Mouse (Mus musculus) layer of hippocampus, postnatal 14 days (tissue): ENCODE results near the gene Fstl4. TPM values are rescaled to one million over a fixed set of nuclear protein-coding genes. Genes with fewer than 3 reads are reported as not detected.

Experiments used
- DNase-seq, 2 experiments: peaks; one replicate each; pipeline ENCODE4 v3.0.0; 2021 to 2022; ENCODE audit warnings: low spot score in 2 of 2, mixed read lengths in 1 of 2
- total RNA-seq, 2 experiments: library from RNA; stranded (reverse); gene quantifications; 2 replicates each; pipeline ENCODE4 v1.2.3; 2021

The Fstl4 gene
- total RNA-seq, 2 experiments from 2014 or later, result 14.4 to 14.8 TPM

GRCm38 (mm10) chr11:52765678-52766254 lies 1.3 kb downstream of the Fstl4 start:
- DNase-seq, result peak; percentile 54 to 73

DNA sequence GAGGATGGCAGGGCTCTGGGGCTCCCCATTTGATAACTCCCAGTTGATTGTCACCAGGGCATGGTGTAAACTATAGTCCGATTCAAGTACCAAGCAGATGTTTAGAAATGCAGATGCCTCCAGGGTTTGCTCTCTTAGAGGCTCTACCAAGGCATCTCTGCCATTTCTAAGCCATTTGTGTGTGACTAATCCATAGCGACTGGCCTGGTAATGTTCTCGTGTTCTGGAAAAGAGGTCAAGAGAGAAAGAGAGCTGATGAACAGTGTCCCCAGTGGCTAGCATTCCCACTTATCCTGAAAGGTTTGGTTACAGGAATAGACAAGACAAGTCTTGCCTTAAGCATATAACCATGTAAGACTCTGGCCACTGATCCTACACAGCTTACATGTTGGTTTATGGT lies 3.5 kb downstream of the Fstl4 start:
- no peak for DNase-seq

DNA sequence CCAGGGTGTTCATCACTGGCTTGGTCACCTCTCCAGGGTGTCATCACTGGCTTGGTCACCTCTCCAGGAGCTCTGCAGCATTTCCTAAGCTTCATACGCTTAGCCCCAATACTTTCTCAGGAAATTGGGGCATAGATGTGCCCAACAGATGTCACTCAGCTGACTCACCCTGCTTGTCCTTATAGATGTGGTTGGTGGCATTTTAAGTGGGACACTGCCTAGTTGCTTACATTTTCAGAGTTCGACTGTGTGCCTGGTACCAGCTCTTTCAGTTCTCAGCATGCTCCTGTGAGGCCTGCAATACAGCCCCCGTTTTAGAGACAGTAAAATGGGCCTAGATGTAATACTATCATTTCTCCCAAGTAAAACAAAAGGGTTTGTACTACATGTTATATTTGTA lies 8.6 kb downstream of the Fstl4 start:
- DNase-seq, result no peak

- no peak for DNase-seq
These were observed 10.9 kb downstream of the Fstl4 start for GRCm38 (mm10) chr11:52775291-52775690.

DNA sequence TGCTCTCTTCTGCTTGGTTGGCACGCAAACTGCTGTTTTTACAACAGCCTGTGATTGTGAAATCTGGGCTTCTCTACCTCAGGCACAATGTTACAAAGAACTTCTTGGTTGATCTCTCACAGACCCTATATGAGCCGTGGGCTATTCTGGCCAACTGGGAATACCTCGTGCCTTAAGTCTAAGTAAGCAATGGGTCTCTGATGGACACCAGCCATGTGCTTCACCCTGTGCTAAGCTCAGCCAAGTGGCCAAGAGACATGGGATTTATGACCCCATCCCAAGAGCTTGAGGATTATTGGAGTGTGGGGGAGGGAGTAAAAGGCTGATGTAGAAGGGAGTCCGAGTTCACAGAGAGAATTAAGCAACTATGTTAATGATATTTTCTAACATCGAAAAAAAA lies 18.0 kb downstream of the Fstl4 start:
- DNase-seq, result no peak

GRCm38 (mm10) chr11:52794331-52794730 lies 29.9 kb downstream of the Fstl4 start:
- DNase-seq, result peak in 1 of 2 experiments; percentile 40

GRCm38 (mm10) chr11:52809542-52809941 lies 45.1 kb downstream of the Fstl4 start:
- DNase-seq, result no peak

DNA sequence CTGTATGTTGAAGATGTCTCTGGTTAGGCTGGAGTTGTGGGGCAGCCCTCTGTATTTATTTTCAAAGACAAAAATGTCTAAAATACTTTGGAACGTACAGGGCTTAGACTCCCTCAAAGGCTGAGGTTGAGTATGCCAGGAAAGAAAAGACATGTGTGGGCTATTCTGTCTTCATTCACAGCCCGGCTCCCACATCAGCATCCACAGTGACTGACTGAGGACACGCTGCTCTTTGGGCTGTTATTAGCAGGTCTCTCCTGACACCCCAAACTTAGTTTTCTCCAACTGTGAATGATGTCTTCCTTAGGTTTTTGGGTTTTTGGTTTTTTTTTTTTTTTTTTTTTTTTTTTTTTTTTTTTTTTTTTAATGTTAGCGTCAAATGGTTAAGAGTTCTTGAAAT lies 51.6 kb downstream of the Fstl4 start:
- no peak for DNase-seq

DNA sequence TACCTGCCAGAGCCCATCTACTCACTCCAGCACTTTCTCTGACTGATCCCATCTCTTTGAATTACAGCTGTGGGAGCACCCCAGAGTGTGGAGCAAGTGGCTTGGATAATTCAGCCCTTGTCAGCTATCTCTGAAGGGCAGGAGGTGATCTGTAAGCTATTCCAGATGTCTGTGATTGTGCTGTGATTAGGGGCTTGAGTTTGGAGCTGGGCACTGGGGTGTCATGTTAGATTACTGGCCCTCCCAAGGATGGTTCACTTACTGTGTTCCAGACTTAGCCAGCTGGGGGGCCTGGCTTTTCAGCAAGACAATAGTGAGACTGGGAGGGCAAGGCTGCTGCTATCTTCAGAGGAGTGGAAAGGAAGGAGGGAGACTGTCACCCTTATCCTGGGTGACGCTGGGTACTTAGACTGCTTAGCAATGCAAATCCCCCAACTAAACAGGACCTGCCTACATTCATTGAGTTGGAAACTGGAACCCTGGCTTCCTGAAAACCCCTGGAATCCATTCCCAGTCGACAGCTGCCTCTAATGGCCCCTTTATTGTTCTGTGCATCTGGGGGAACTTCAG lies 56.0 kb downstream of the Fstl4 start:
- DNase-seq, result no peak

DNA sequence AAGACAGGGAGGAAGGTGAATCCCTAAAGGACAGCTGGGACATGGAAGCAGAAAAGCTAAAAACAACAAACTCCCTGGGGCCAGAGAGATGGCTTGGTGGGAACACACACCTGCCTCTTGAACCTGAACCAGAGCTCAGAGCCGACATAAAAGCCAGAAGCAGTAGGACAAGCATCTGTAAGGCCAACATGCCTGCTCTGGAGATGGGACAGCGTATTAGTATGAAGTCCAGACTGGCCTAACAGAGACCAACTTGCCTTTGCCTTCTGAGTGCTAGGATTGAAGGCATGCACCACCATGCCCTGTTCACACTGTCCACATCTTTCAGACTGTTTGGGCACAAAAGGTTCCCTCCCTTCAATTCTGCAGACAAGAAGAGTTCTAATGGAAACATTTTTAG lies 62.2 kb downstream of the Fstl4 start:
- DNase-seq, result no peak

- DNase-seq, result no peak
These were observed 67.3 kb downstream of the Fstl4 start for GRCm38 (mm10) chr11:52831631-52832310.

- DNase-seq, result no peak
These were observed 67.9 kb downstream of the Fstl4 start for GRCm38 (mm10) chr11:52832311-52832675.

GRCm38 (mm10) chr11:52848691-52849090 lies 84.3 kb downstream of the Fstl4 start:
- DNase-seq, result no peak

DNA sequence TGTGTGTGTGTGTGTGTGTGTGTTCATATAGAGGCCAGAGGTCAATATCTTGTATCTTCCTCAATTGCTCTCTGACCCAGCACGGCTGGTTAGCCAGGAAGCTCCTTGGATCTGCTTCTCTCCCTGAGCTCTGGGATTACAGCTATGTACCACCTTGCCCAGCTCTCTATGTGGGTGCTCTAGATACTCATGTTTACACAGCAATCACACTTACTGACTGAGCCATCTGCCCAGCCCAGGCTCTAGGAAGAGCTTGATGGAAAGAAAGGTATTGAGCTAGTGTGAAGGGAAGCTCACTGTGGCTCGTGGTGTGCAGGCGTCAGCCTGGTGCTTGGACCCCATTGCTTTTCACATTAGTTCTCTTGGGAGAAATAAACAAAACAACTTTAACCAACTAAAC lies 85.6 kb downstream of the Fstl4 start:
- no peak for DNase-seq

DNA sequence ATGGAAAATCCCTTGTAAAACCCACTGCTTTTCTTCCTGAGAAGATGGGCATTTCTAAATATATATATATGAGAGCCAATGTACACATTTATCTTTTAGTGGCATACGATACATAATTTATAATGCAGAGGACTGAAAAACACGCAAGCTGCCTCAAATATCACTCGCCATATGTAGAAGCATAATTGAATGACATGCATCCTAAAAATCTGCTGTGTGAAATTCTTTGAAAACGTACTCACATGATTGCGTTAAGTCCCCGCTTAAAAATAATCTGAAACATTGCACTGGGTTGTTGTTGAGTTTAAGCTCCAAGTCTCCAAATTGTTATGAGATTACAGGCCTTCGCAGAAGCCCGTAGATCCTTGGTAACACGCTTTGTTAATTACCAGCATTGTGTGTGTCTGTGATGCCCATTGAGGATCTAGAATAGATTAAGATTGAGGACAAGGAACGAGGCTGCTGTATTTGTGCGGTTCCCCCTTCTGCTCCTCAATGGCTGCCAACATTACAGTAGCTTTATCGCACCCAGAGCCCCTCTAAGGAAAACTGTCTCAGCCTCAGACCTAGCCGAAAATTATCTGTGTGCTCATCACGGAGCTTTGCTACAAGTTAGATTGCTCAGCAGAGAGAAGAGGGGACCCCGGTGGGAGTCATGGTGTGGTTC lies 108.5 kb downstream of the Fstl4 start:
- peak in 1 of 2 experiments; percentile 25 for DNase-seq

- no peak for DNase-seq
These were observed 111.7 kb downstream of the Fstl4 start for GRCm38 (mm10) chr11:52875916-52876765.

GRCm38 (mm10) chr11:52877662-52878061 lies 113.2 kb downstream of the Fstl4 start:
- DNase-seq, result no peak

GRCm38 (mm10) chr11:52879958-52880357 lies 115.5 kb downstream of the Fstl4 start:
- DNase-seq, result no peak

- DNase-seq, result no peak
These were observed 122.3 kb downstream of the Fstl4 start for GRCm38 (mm10) chr11:52886559-52887303.

DNA sequence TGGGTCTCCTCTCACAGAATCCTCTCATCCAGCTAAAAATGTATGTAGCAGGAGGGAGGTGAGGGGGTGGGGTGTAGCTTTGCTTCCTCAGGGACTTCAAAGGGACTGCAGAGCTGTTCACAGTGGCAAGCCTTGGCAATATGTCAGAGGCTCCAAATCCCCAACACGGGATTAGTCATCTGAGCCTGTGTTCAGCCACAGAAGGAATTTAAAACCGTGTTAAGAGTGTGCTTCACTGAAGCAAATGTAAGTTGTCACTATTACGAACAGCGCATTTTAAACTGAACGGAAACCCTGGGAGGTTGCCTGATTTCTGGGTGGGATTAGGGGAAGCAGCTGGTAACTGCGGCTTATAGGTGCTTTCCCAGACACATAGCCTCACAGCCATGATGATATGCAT lies 123.7 kb downstream of the Fstl4 start:
- DNase-seq, result no peak

DNA sequence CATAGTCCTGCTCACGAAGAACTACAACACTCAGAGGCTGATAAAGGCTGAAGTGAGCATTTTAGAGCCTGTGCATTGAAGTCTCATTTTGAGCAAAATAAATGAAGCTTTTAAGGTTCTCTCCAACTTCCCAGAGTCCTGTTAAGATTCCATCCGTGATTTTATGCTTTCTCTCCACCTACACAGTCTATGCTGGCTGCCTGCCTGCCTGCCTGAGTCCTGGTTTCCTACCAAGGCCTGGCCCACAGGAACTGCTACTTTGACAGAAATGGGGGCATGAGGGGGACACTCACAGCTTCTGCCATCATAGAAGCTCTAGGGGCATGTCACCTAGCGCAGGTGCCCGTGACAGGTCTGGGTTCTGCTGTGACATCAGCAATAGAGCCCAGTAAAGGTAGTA lies 125.1 kb downstream of the Fstl4 start:
- no peak for DNase-seq
